Mouse (Mus musculus) c-Kit-positive CD71-positive TER-119-positive erythroid progenitor cells, embryonic 14.5 days (primary cell): ENCODE results near the gene Abcb5.

Experiments
- DNase-seq: peaks from one replicate; pipeline ENCODE4 v3.0.0-alpha.2; 2013; ENCODE audit warnings: low spot score

Abcb5 gene

DNA sequence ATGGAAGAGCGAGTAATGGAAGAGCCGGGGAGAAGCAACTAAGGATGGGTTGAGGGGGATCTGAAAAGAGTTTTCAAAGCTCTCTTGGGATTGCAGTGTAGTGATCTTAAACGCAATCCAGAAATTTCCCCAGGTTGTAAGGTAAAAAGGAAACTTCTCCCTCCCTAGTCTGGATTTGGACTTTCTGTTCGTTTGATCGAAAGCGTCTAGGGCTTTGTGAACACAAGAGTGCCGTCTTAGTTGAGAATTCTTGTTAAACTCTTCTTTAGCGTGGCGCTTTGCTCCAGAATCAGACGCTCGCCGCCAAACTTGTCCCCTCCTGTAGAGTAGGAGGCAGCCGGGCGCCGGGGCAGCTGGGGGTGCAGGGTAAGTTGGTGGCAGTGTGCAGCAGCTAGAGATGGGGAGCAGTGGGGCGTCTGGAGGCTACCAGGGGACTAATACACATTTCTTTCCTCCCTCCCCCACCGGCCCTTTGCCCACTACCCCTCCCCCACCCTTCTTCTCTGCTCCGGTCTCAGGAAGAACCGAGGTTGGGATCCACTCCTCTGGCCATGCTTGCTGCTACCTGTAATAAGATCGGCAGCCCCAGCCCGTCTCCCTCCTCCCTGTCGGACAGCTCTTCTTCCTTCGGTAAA is 118.2 kb downstream of the Abcb5 start:
- no peak for DNase-seq

DNA sequence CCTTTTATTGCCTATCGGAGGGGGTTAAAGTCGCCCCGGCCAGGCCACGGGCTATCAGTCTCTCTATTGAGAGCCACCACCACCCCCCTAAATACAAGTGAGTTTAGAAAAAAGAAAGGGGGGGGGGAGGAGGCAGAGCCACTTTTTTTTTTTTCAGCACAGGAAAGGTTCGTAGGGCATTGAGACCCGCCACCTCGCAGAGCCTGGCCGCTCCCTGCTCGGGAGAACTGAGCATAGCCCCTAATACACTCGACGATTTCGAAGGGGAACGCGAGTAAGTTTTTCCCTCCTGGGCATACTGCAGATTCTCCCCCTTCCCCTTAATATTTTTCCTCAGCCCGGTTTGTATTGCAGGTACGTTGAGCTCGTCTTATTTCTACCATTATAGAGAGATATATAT is 118.8 kb downstream of the Abcb5 start:
- DNase-seq: no peak

DNA sequence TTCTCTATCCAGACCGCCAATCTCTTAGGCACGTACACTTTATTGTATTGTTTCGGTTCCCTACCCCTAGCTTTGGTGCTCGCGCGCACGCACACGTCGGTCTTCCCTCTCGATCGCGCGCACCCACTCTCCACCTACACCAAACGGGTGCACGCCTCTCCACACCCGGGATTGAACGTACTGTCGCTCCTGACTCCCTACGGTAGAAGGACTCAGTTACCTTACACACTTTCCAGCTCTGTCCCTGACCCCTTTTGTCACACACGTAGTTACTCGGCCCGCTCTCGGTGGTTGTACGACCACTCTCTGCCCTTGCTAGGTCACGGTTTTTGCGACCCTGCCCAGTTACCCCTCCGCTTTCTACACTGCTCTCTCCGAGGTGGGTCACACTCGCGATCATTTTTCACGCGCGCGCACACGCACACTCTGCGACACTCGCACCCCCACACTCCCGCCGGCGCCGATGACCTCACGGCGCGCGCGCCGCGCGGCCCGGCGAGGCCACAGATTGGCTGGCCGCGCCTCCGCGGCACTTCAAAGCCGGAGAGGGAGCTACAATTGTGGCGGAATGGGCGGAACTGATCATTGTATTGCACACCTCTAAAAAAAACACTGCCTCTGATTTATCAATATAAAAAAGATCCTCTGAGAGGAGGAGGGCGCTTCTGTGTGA is 119.4 kb downstream of the Abcb5 start:
- no peak for DNase-seq

DNA sequence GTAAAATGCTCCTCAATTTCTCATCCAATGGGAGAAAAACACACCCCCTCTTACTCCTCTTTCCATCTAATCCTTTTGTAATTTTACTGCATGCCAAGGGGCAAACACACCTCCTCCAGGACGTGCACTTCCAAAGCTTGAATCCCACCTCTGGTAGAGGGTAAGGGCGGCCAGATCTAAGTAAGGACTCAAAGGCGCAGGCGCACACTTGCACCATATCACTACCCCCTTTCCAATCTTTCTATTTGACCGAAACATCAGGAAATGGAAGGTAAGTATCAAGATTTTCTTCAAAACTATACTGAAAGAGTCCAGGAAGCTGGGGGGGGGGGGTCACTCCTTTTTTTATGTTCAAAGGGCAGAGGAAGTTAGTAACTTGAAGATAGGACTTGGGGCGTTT is 120.0 kb downstream of the Abcb5 start, which contains the start of gene Sp8:
Sp8 (plus strand) TSS at position 109 of the 400 bp plus-strand sequence.
- DNase-seq: no peak

DNA sequence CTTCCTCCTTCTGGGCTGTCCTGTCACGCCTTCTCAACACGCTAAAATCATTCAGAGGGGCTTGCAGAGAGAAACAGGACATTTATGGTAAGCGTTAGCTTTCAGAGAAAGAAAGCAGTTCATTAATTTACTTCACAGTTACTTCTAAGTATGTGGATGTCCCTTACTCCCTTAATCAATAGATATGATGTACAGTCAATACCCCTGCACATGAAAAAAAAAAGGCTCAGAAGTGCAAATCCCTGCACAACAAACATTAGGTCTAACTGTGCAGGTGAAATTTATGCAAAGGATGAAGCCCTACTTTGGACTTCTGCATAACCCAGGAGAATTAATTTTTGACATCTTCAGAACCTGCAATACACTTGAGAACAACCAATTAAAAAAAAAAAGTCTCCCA is 120.9 kb downstream of the Abcb5 start:
- no peak for DNase-seq

DNA sequence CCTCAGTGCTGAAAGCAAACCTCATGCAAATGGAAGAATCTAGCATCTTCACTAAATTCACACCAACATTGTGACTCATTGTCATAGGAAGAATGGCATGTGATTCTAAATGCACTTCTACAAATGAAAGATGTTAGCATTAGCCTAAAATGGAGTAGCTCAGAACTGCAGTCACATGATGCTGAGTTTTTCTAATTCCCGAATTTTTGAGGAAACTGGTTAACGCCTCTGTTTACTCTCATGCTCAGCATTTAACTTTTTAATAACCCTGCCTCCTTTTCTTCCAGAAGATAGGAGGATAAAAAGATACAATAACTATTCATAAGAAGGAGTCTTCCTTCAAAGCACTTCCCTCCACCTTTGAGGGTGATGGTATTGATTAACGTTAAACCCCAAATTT is 121.4 kb downstream of the Abcb5 start:
- DNase-seq: no peak

DNA sequence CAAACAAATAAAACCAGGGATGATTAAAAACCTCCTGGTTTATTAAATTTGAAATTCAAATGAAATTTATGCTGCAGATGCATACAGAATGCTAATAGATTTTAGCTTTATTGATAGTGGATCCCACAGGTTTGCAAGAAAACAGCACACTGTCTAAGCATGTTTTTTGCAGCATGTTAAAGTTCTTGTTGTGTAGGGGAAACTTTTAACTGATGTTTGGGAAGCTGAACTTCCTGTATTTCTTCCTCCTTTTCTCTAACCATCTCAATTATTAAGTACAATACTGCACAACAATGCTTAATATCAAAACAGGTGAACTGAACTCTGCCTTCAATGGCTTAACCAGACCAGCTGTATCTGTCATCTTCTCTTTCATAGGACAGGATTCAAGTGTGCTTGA is 122.1 kb downstream of the Abcb5 start:
- no peak for DNase-seq

DNA sequence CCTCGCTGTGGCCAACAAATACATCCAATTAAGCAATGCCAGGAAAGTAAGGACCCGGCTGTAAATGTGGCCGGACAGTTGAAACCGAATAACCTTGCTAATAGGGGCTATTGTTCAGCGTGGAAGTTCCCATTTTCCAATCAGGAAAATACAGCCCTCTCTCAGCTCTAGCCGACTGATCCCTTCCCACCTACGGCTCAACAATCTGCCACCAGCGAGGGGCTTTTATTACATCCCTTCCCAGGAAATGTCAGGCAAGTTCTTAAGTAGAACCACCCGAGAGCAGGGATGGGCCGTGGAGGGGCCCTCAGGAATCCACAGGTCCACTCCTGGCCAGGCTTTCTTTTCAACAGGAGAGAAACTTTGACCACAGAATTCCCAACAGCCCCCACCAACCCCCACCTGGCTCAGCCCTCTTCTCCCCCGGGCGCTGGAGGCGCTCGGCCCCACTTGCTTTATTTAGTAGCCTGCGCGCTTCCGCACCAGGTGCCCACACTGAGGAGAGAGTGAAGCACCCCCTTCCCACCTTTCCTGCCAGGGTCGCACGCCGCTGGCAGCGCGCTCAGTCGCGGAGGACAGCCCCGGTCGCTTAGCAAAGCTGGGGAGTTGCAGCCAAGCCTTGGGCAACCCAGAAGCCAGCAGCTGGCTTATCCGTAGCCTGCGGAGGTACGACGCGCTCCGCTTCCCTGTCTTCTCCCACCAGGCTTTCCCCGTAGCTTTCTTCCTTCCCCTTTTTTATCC is 123.4 kb downstream of the Abcb5 start:
- no peak for DNase-seq

DNA sequence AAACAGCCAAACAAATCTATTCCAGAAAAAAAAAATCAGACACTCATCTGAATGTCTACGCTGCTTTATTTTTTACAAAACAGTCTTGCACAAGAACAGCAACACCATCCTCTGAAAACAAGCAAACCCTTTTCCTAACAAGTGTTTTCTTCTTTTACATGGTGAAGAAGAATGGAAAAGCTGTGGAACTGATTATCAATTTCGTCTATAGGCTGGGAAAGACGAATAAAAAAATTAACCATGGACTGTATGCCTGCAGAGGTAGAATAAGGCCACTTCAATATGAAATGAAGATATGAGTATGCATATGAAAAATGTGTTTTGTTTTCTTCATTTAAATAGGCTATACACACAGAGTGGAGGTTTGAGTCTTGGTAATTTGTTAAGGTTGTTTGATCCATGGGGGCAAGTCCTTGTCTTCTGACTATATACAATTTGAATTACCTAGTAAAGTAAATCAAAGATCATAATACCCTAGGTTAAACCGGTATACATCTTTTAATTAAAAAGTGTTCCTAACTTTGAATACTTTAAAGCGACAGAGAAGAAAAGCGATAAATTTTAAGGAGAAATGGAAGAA is 124.2 kb downstream of the Abcb5 start:
- DNase-seq: no peak

DNA sequence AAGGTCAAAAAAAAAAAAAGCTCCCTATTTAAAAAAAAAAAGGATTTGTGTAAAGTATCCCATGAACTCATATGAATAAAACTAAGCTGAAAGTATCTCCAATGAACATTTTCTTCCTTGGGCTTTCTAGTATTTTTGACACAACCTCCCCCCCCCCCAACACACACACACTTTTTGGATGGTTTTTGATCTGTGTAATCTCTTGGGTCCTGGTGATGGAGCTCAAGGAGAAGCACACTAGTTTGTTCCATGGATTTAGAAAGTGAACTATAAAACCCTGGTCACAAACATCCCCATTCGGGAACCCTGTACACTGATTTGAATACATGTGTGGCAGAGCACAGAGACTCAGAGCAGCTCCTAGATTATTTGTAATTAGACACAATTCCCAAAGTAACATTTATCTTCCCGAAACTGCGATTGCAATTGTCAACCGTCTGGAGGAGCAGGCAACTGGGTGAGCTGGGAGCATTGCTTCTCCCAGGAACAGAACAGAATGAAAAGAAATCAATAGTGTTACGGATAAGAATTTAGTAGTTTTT is 124.8 kb downstream of the Abcb5 start:
- no peak for DNase-seq

DNA sequence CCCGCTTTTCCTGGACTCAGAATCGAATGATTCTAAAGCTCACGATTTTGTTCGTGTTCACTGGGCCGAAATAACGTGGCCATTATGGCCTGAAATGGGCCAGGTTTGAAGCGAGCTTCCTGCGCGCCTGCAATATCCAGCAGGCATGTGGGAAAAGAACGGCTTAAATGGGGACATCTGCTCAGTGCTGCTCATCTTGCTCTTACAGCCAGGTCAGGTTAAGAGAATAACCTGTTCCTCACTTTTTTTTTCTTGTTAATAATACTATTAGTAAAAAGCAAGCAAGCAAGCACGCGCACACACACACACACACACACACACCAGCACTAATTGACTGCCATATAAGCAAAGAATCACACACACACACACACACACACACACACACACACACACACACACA is 125.4 kb downstream of the Abcb5 start:
- no peak for DNase-seq

DNA sequence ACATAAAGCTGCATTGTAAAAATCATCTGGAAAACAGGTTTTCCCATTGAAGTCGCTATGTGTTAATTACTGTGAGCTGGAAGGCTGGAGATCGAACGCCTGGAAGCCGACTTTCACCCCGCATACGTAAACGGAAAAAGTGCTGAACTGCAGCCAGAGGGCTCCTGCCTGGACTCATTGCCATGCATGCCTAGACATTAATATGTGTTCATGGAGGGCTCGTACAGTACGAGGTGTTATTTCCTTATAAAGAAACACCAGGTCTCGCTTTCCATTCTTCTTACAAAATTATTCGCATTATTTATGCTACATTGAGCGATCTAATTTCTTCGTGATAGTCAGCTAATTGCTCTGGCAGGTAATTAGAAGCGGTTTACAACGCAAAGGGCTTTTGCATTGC is 125.9 kb downstream of the Abcb5 start:
- no peak for DNase-seq

DNA sequence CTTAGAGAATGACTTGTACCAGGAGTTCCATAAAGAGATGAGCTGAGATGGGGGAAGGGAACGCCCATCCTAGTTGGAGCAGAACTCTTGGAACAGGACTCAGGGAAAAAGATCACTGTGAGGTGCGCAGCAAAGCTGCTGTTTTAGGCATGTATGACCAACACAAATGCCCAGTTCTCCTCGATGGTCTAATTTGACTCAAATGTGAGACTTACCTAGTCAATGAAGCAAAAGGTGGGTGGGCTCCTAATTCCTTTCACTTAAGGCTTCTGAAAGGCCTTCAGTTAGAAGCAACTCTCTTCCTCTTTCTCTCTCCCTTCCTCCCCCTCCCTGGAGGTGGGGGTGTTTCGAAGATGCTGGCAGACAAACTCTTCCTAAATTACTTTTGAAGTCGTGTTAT is 126.8 kb downstream of the Abcb5 start:
- no peak for DNase-seq

DNA sequence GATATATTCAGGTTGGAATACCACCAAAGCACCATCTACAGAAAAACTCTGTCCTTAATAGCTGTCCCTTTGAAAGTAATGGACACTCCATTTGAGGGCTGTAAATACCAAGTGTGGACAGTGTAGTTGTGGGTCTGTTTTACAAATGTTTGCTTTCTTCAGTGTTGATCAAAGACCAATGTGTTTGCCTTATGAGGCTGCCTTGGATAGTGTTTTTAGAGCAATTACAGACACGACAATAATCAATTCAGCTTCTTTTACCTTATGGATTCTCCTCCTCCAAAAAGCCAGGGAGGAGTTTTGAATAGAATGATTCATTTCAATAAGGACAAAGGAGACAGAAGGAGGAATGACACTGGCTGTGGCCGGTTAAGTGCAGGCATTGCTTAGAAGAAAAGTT is 128.0 kb downstream of the Abcb5 start:
- DNase-seq: no peak

DNA sequence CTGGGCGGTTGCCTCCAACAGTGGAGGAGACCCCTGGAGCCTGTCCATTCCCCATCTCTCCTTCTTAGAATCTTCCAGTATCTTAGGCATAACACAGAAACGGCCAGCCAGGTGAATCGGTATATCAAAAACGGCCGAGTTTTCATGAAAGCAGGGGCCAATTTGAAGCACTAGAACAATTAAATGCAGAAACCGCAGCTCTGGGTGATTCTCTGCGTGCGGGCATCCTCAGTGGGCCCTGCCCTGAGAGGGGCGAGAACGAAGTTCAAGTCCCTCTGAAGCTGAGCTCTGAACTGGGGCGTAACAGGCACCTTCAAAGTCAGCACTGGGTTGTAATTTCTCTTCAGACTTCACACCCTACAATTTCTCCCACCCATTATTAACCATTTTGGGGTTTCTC is 128.9 kb downstream of the Abcb5 start:
- DNase-seq: no peak

DNA sequence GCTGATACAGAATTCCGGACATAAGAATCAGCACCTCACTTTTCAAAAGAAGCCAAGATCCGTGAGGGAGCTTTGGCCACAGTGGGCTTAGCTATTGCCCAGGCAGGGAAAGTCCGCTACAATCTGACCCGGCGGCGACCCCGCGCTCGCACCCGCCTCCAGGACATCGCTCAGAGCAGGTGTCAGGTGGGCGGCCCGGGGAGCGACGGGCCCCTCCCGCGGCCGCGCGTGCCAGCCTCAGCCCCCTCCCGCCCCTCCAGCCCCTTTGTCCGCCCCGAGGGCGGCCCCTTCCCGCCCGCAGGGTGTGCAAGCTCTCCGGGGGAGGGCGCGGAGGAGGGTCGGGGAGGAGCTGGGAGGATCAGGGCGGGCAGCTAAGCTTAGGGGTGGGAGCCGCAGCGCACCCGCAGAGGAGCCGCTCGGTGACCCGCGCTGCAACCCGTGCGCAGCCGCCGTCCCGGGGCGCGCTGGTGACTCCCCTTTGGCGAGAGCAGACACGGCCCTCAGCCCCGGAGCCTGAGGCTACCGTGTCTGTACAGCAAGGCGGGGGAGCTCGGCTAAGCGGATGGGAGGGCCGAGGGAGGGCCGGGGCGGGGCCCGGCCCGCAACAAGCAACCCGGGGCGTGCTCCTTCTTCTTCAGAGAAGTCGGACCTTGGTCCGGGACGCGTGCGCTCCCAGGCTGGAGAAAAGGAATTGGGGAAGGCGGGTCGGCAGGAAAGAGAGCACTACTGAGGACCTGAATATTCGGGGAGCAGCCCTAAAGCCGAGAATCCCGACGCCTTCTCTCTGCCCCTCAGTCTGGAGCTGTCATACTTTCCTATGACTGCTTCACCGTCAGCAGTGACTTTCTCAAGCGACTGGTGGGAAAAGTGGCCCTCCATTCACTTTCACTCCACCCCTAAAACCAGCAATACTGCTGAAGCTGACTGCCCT is 129.5 kb downstream of the Abcb5 start:
- DNase-seq: no peak

DNA sequence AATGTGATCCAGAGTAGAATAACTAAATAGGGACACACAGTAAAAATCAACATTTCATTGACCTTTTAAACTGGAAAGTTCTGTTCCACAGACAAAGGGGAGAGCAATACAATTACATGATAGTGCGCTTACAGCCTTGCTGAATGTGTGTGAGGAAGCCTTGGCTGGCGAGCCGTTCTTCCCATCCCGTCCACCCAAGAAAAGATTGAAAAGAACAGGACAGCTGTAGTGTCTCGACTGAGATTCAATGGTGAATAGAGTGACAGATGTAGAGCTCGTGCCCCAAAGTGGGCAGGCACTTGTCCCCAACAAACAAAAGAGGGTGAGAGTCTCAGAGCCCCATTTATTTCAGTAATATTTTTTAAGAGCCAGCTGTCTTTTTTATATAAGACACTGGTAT is 136.3 kb downstream of the Abcb5 start:
- DNase-seq: no peak
